Mouse (Mus musculus) kidney, embryonic 14.5 days (tissue): ENCODE data around the gene Fxyd7. TPM values are rescaled to one million over a fixed set of nuclear protein-coding genes. Genes with fewer than 3 reads are reported as not detected.

ENCODE experiments used
- microRNA-seq: library from miRNA; unstranded; fragments of <30 nt; microRNA quantifications from one replicate; pipeline ENCODE4, GENCODE M21; 2016
- polyA plus RNA-seq: library from polyadenylated mRNA; unstranded; fragments of >200 nt; fragmentation: Nextera tagmentation; extraction: Ambion mirVana; gene quantifications from 2 replicates; pipeline ENCODE4 v1.2.1, GENCODE M21; 2014

Fxyd7 gene
- polyA plus RNA-seq, 1 experiment from 2014 or later = 8.0 TPM

Small RNA genes lying within 50 kb of the gene (microRNA-seq; reads per million reads assigned to microRNA genes)
- not detected for gene Mir7050

Other genes with a start within 250 kb of the Fxyd7 start
- 0.31 TPM in 1 of 2 replicates, not detected in the other for gene Ffar2, start 227.7 kb downstream of the Fxyd7 start, polyA plus RNA-seq
- gene Ffar3, start 195.3 kb downstream of the Fxyd7 start, polyA plus RNA-seq = not detected in 2 replicates
- gene Ffar1, start 189.9 kb downstream of the Fxyd7 start, polyA plus RNA-seq = not detected in 2 replicates
- gene Cd22, start 171.1 kb downstream of the Fxyd7 start, polyA plus RNA-seq = 0.55 TPM in 1 of 2 replicates, not detected in the other
- gene Mag, start 136.6 kb downstream of the Fxyd7 start, polyA plus RNA-seq = 0.28 and 0.30 TPM in 2 replicates
- gene Hamp2, start 126.8 kb downstream of the Fxyd7 start, polyA plus RNA-seq = not detected in 2 replicates
- not detected in 2 replicates for gene Hamp, start 107.4 kb downstream of the Fxyd7 start, polyA plus RNA-seq
- 21.1 and 29.2 TPM in 2 replicates for gene Usf2, start 94.7 kb downstream of the Fxyd7 start, polyA plus RNA-seq
- 48.5 and 57.1 TPM in 2 replicates for gene Lsr, start 78.0 kb downstream of the Fxyd7 start, polyA plus RNA-seq
- gene Fam187b, start 77.7 kb downstream of the Fxyd7 start, polyA plus RNA-seq = 5.3 TPM in 2 replicates
- gene Fxyd5, start 9.0 kb downstream of the Fxyd7 start, polyA plus RNA-seq = 23.3 and 25.8 TPM in 2 replicates
- 29.8 and 46.3 TPM in 2 replicates for gene Fxyd1, start 5.7 kb upstream of the Fxyd7 start, polyA plus RNA-seq
- 0.47 TPM in 1 of 2 replicates, not detected in the other for gene Lgi4, start 7.9 kb upstream of the Fxyd7 start, polyA plus RNA-seq
- gene Fxyd3, start 25.2 kb upstream of the Fxyd7 start, polyA plus RNA-seq = 13.4 and 18.2 TPM in 2 replicates
- 26.4 and 27.5 TPM in 2 replicates for gene Hpn, start 63.8 kb upstream of the Fxyd7 start, polyA plus RNA-seq
- gene Scn1b, start 75.5 kb upstream of the Fxyd7 start, polyA plus RNA-seq = 1.0 and 1.6 TPM in 2 replicates
- 50.3 and 61.9 TPM in 2 replicates for gene Gramd1a, start 104.4 kb upstream of the Fxyd7 start, polyA plus RNA-seq
- gene Scgb2b2, start 239.0 kb upstream of the Fxyd7 start, polyA plus RNA-seq = not detected in 2 replicates
- not detected in 2 replicates for gene Scgb1b2, start 240.4 kb upstream of the Fxyd7 start, polyA plus RNA-seq